Mouse (Mus musculus) cerebellum, adult 9-10 months (tissue): ENCODE data around the gene Rhbdd3.

Experiments
- DNase-seq: peaks from one replicate; pipeline ENCODE4 v3.0.0; 2022

Rhbdd3 gene

GRCm38 (mm10) chr11:5098736-5099542, at the start of gene Rhbdd3, which contains the start of gene Ewsr1:
TSS of gene Rhbdd3 (plus strand) at chr11:5098926.
TSS of gene Ewsr1 (minus strand) at chr11:5099266.
- DNase-seq = peak; percentile 97

GRCm38 (mm10) chr11:5051629-5052028, 47.1 kb upstream of the Rhbdd3 start:
- no peak for DNase-seq

GRCm38 (mm10) chr11:5052200-5052854, 46.4 kb upstream of the Rhbdd3 start:
- DNase-seq = no peak

GRCm38 (mm10) chr11:5054151-5054550, 44.6 kb upstream of the Rhbdd3 start:
- no peak for DNase-seq

GRCm38 (mm10) chr11:5054874-5055273, 43.9 kb upstream of the Rhbdd3 start:
- no peak for DNase-seq

- no peak for DNase-seq
Observed at GRCm38 (mm10) chr11:5055945-5056938, 42.5 kb upstream of the Rhbdd3 start.

GRCm38 (mm10) chr11:5057064-5057463, 41.7 kb upstream of the Rhbdd3 start:
- no peak for DNase-seq

GRCm38 (mm10) chr11:5057541-5057855, 41.2 kb upstream of the Rhbdd3 start:
- DNase-seq = no peak

- DNase-seq = no peak
Observed at GRCm38 (mm10) chr11:5057856-5058641, 40.7 kb upstream of the Rhbdd3 start, which contains the start of gene Rasl10a. TSS of gene Rasl10a (plus strand) at chr11:5058128.

GRCm38 (mm10) chr11:5058783-5059182, 39.9 kb upstream of the Rhbdd3 start:
- no peak for DNase-seq

GRCm38 (mm10) chr11:5059230-5059629, 39.5 kb upstream of the Rhbdd3 start:
- DNase-seq = no peak

- no peak for DNase-seq
Observed at GRCm38 (mm10) chr11:5059704-5060156, 39.0 kb upstream of the Rhbdd3 start.

GRCm38 (mm10) chr11:5060756-5061412, 37.8 kb upstream of the Rhbdd3 start:
- no peak for DNase-seq

- peak; percentile 75 for DNase-seq
Observed at GRCm38 (mm10) chr11:5061413-5062139, 37.1 kb upstream of the Rhbdd3 start.

- DNase-seq = no peak
Observed at GRCm38 (mm10) chr11:5062326-5062725, 36.4 kb upstream of the Rhbdd3 start.

GRCm38 (mm10) chr11:5062860-5063505, 35.7 kb upstream of the Rhbdd3 start:
- no peak for DNase-seq

- DNase-seq = no peak
Observed at GRCm38 (mm10) chr11:5063561-5064281, 35.0 kb upstream of the Rhbdd3 start.

- DNase-seq = no peak
Observed at GRCm38 (mm10) chr11:5064282-5065055, 34.3 kb upstream of the Rhbdd3 start.
